Mouse (Mus musculus) ES-E14 (cell line): ENCODE results near the gene Tmod3. TPM values are rescaled to one million over a fixed set of nuclear protein-coding genes. Genes with fewer than 3 reads are reported as not detected.

ENCODE experiments used
- DNase-seq: peaks from one replicate; pipeline ENCODE4 v3.0.0-alpha.2; 2013; ENCODE audit warnings: low read depth, low spot score
- H3K27ac ChIP-seq: 2 replicates; pipeline ENCODE4 v1.5.1; 2012; ENCODE audit warnings: low read depth, mild to moderate bottlenecking, low read length, moderate library complexity, mixed read lengths; ENCODE audit not compliant: poor library complexity, insufficient read depth, severe bottlenecking
- H3K36me3 ChIP-seq: 2 replicates; pipeline ENCODE4 v1.6.1; 2012; ENCODE audit warnings: mild to moderate bottlenecking, low read length, moderate library complexity, mixed read lengths; ENCODE audit not compliant: control insufficient read depth, poor library complexity, insufficient read depth, severe bottlenecking
- H3K4me1 ChIP-seq, 2 experiments: fragments of 150-350 bp in 1 of 2; sonication (generic) in 1 of 2; 2 replicates each; pipeline ENCODE4 v1.6.1; 2012; ENCODE audit warnings: low read length in 2 of 2, mild to moderate bottlenecking in 1 of 2, mixed read lengths in 1 of 2; ENCODE audit not compliant: control insufficient read depth in 2 of 2, insufficient read depth in 2 of 2, poor library complexity in 1 of 2
- H3K4me3 ChIP-seq, 2 experiments: fragments of 150-350 bp in 1 of 2; sonication (generic) in 1 of 2; 2 replicates each; pipeline ENCODE4 v1.5.1; 2012; ENCODE audit warnings: low read length in 2 of 2, low read depth in 1 of 2, mild to moderate bottlenecking in 1 of 2, mixed read lengths in 1 of 2; ENCODE audit not compliant: insufficient read depth in 1 of 2, poor library complexity in 1 of 2, severe bottlenecking in 1 of 2
- H3K9ac ChIP-seq: 2 replicates; pipeline ENCODE4 v1.6.1; 2012; ENCODE audit warnings: low read depth, mild to moderate bottlenecking, low read length, mixed read lengths; ENCODE audit not compliant: poor library complexity, insufficient read depth, severe bottlenecking
- H3K9me3 ChIP-seq: fragments of 150-350 bp; sonication (generic); 2 replicates; pipeline ENCODE4 v1.6.1; 2012; ENCODE audit warnings: low read depth, mild to moderate bottlenecking, low read length; ENCODE audit not compliant: control insufficient read depth, insufficient read depth
- CHD2 ChIP-seq: IDR thresholded peaks from 2 replicates; pipeline ENCODE4 v1.6.1; 2014; ENCODE audit warnings: mild to moderate bottlenecking, low read depth, low read length, inconsistent platforms
- HCFC1 ChIP-seq: IDR thresholded peaks from 2 replicates; pipeline ENCODE4 v1.6.1; 2012; ENCODE audit warnings: low read length, inconsistent platforms, borderline replicate concordance; ENCODE audit not compliant: insufficient read depth
- MAFK ChIP-seq: IDR thresholded peaks from 2 replicates; pipeline ENCODE4 v1.6.1; 2014; ENCODE audit warnings: mild to moderate bottlenecking, low read depth, low read length, inconsistent platforms; ENCODE audit not compliant: insufficient read depth
- ZC3H11A ChIP-seq: IDR thresholded peaks from 2 replicates; pipeline ENCODE4 v1.6.1; 2012; ENCODE audit warnings: low read depth, mild to moderate bottlenecking, inconsistent platforms, low read length, borderline replicate concordance
- ZNF384 ChIP-seq: IDR thresholded peaks from 2 replicates; pipeline ENCODE4 v1.6.1; 2012; ENCODE audit warnings: low read depth, low read length, inconsistent platforms
- in situ Hi-C, 2 experiments: fragments of 600-800 bp; cut with MboI; formaldehyde crosslinking; loops; one replicate each; pipeline ENCODE4 v1.15.1; 2025; ENCODE audit warnings: low sequenced_read_pairs in 2 of 2, inconsistent platforms in 1 of 2; ENCODE audit not compliant: unreplicated experiment in 2 of 2
- total RNA-seq: library from RNA; depleted of rRNA; stranded (reverse); fragments of 300-350 nt; gene quantifications from 2 replicates; pipeline ENCODE4 v1.2.3, GENCODE M21; 2012

Gene Tmod3
- total RNA-seq, 1 experiment = 36.4 TPM

GRCm38 (mm10) chr9:75468297-75468696 lies 91.2 kb downstream of the Tmod3 start:
- TF ChIP-seq HCFC1 = peak; percentile 83; the same call in 1 of the 2 replicates
- TF ChIP-seq MAFK = no peak
- peak overlapping the region; percentile 66 to 82 for H3K4me3 ChIP-seq
- no peaks in the 10 kb centered on the region for H3K9me3 ChIP-seq
- H3K4me1 ChIP-seq = peaks cover 4 to 12% of the 10 kb centered on the region in 2 experiments
- H3K36me3 ChIP-seq = peaks cover 19% of the 10 kb centered on the region
- in situ Hi-C loops = no loop called here
- DNase-seq = peak; percentile 89
- peak overlapping the region; percentile 41; the same call in 1 of the 2 replicates for H3K27ac ChIP-seq
- H3K9ac ChIP-seq = peak overlapping the region; percentile 85

- Histone ChIP-seq H3K9ac (no peak overlapping the region), H3K4me1 (peaks cover 4 to 15% of the 10 kb centered on the region in 2 experiments), H3K27ac (no peak overlapping the region; the same call in 1 of the 2 replicates), H3K9me3 (no peaks in the 10 kb centered on the region), H3K36me3 (peaks cover 19% of the 10 kb centered on the region), H3K4me3 (no peak overlapping the region)
- in situ Hi-C loops = no loop called here
- DNase-seq = no peak
- TF ChIP-seq MAFK (no peak), ZC3H11A (no peak), CHD2 (no peak), HCFC1 (no peak), ZNF384 (no peak)
These were observed 91.9 kb downstream of the Tmod3 start for GRCm38 (mm10) chr9:75467581-75467980.

GRCm38 (mm10) chr9:75466641-75467040 lies 92.8 kb downstream of the Tmod3 start:
- Histone ChIP-seq H3K27ac (no peak overlapping the region; the same call in 1 of the 2 replicates), H3K9ac (no peak overlapping the region), H3K4me3 (no peak overlapping the region), H3K9me3 (no peaks in the 10 kb centered on the region), H3K36me3 (peaks cover 23% of the 10 kb centered on the region), H3K4me1 (peaks cover 4 to 17% of the 10 kb centered on the region in 2 experiments)
- in situ Hi-C loops = no loop called here
- TF ChIP-seq MAFK (no peak), HCFC1 (no peak), ZC3H11A (no peak), CHD2 (no peak), ZNF384 (no peak)
- no peak for DNase-seq

DNA sequence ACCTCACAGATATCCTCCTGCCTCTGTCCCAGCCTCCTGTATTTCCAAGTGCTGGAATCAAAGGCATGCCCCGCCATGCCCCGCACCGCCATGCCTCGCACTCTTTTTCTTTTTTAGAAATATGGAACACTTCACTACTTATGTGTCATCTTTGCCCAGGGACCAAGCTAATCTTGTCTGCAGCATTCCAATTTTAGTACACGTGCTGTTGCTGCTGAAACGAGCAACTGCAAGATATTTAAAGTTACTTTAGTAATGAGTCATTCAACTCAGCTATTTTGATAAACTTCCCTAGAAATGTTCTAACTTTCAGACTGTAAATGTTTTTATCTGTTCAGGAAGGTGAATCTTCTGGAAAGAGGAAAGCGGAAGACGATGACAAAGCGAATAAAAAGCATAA lies 93.6 kb downstream of the Tmod3 start:
- peaks cover 4 to 17% of the 10 kb centered on the region in 2 experiments for H3K4me1 ChIP-seq
- in situ Hi-C loops = no loop called here
- no peaks in the 10 kb centered on the region for H3K9me3 ChIP-seq
- no peak overlapping the region; the same call in 1 of the 2 replicates for H3K27ac ChIP-seq
- H3K9ac ChIP-seq = peak overlapping the region; percentile 35; the same call in 1 of the 2 replicates
- H3K36me3 ChIP-seq = peaks cover 26% of the 10 kb centered on the region
- DNase-seq = no peak
- no peak for TF ChIP-seq CHD2
- no peak for TF ChIP-seq MAFK
- no peak for TF ChIP-seq HCFC1
- no peak for TF ChIP-seq ZC3H11A
- TF ChIP-seq ZNF384 = no peak
- no peak overlapping the region for H3K4me3 ChIP-seq

- in situ Hi-C loops = no loop called here
- no peak for DNase-seq
- no peak for TF ChIP-seq ZC3H11A
- 0 out of 2 replicates have a peak, but pooled peaks have one; percentile 18 for TF ChIP-seq MAFK
- Histone ChIP-seq H3K4me1 (peaks cover 4 to 17% of the 10 kb centered on the region in 2 experiments), H3K36me3 (peaks cover 40% of the 10 kb centered on the region), H3K9ac (no peak overlapping the region), H3K9me3 (no peaks in the 10 kb centered on the region), H3K27ac (peak overlapping the region; percentile 69; the same call in 1 of the 2 replicates), H3K4me3 (no peak overlapping the region)
These were observed 96.3 kb downstream of the Tmod3 start for GRCm38 (mm10) chr9:75463050-75463660.
